Mouse (Mus musculus) liver, postnatal 0 days (tissue): ENCODE results near the gene Timm44. TPM values are rescaled to one million over a fixed set of nuclear protein-coding genes. Genes with fewer than 3 reads are reported as not detected.

ENCODE experiments used
- ATAC-seq: fragments of 200-750 bp; cut with Nextera tagmentation; 2 replicates; pipeline ENCODE4 v1.8.0; 2017; ENCODE audit warnings: mild to moderate bottlenecking, moderate library complexity
- DNase-seq: peaks from one replicate; pipeline ENCODE4 v3.0.0-alpha.2; 2016
- H3K27ac ChIP-seq: fragments of 300-500 bp; sonication (generic); 2 replicates; pipeline ENCODE4 v1.5.1; 2014; ENCODE audit warnings: antibody characterized with exemption, moderate library complexity, mild to moderate bottlenecking, low read depth
- H3K27me3 ChIP-seq: fragments of 300-500 bp; sonication (generic); 2 replicates; pipeline ENCODE4 v1.6.1; 2014; ENCODE audit warnings: low read length, control low read depth, mixed read lengths; ENCODE audit not compliant: insufficient read depth
- H3K36me3 ChIP-seq: fragments of 300-500 bp; sonication (generic); replicated peaks from 2 replicates; pipeline ENCODE4 v1.6.1; 2014; ENCODE audit warnings: mild to moderate bottlenecking, control low read depth, low read length, moderate library complexity, mixed read lengths; ENCODE audit not compliant: insufficient read depth
- H3K4me1 ChIP-seq: fragments of 300-500 bp; sonication (generic); 2 replicates; pipeline ENCODE4 v1.6.1; 2014; ENCODE audit warnings: antibody characterized with exemption, mild to moderate bottlenecking, control low read depth; ENCODE audit not compliant: insufficient read depth
- H3K4me2 ChIP-seq: fragments of 300-500 bp; sonication (generic); 2 replicates; pipeline ENCODE4 v1.6.1; 2014; ENCODE audit warnings: low read depth, mild to moderate bottlenecking, low read length, moderate library complexity, mixed read lengths
- H3K4me3 ChIP-seq: fragments of 300-500 bp; sonication (generic); 2 replicates; pipeline ENCODE4 v1.5.1; 2014; ENCODE audit warnings: low read depth, low read length
- H3K9ac ChIP-seq: fragments of 300-500 bp; sonication (generic); replicated peaks from 2 replicates; pipeline ENCODE4 v1.6.1; 2014; ENCODE audit warnings: mild to moderate bottlenecking, moderate library complexity
- H3K9me3 ChIP-seq: fragments of 300-500 bp; sonication (generic); 2 replicates; pipeline ENCODE4 v1.6.1; 2016; ENCODE audit warnings: mild to moderate bottlenecking, control low read depth, low read length, mixed read lengths
- CTCF ChIP-seq: sonication (generic); IDR thresholded peaks from 2 replicates; pipeline ENCODE4 v1.5.1; 2016; ENCODE audit warnings: antibody characterized with exemption, low read depth
- EP300 ChIP-seq: IDR thresholded peaks from 2 replicates; pipeline ENCODE4 v1.6.1; 2016; ENCODE audit warnings: antibody characterized with exemption, low read depth, mild to moderate bottlenecking
- WGBS: fragments of 180-500 bp; shearing (Covaris S2); extraction: QIAGEN DNeasy Blood & Tissue Kit; methylation state at CpG from one replicate; pipeline ENCODE4 v1.1.7; 2014; ENCODE audit not compliant: insufficient replicate concordance; 5-methylcytosine and 5-hydroxymethylcytosine counted together
- polyA plus RNA-seq: library from polyadenylated mRNA; unstranded; fragments of >200 nt; fragmentation: Nextera tagmentation; extraction: Ambion mirVana; gene quantifications from 2 replicates; pipeline ENCODE4 v1.2.1, GENCODE M21; 2015

The Timm44 gene
- polyA plus RNA-seq, 1 experiment from 2014 or later = 28.1 TPM

- peak overlapping the region; percentile 93 for H3K4me3 ChIP-seq
- H3K27ac ChIP-seq = peak overlapping the region; percentile 74; the same call in 1 of the 2 replicates
- DNase-seq (no peak), ATAC-seq (no peak)
- H3K27me3 ChIP-seq = no peaks in the 10 kb centered on the region
- peaks cover 7% of the 10 kb centered on the region for H3K36me3 ChIP-seq
- no peaks in the 10 kb centered on the region for H3K9me3 ChIP-seq
- peaks cover 13% of the 10 kb centered on the region for H3K4me1 ChIP-seq
- no peak for TF ChIP-seq CTCF
- no peak for TF ChIP-seq EP300
- peak overlapping the region; percentile 93 for H3K9ac ChIP-seq
- peak overlapping the region; percentile 85 for H3K4me2 ChIP-seq
- WGBS = 40% methylated on average over 8 of the region's 8 CpGs
These were observed 23.5 kb downstream of the Timm44 start for GRCm38 (mm10) chr8:4252116-4252760.

GRCm38 (mm10) chr8:4250306-4250970 lies 25.3 kb downstream of the Timm44 start:
- WGBS = 45% methylated on average over 26 of the region's 26 CpGs
- H3K4me3 ChIP-seq = no peak overlapping the region
- no peaks in the 10 kb centered on the region for H3K27me3 ChIP-seq
- peak; percentile 91 for DNase-seq
- H3K27ac ChIP-seq = no peak overlapping the region
- TF ChIP-seq CTCF (peak; percentile 93), EP300 (no peak)
- no peak overlapping the region for H3K4me2 ChIP-seq
- no peaks in the 10 kb centered on the region for H3K9me3 ChIP-seq
- no peak overlapping the region for H3K9ac ChIP-seq
- H3K4me1 ChIP-seq = peaks cover 13% of the 10 kb centered on the region
- peak; percentile 28 for ATAC-seq
- peaks cover 18% of the 10 kb centered on the region for H3K36me3 ChIP-seq

GRCm38 (mm10) chr8:4249213-4249612 lies 26.5 kb downstream of the Timm44 start:
- DNase-seq (no peak), ATAC-seq (no peak)
- Histone ChIP-seq H3K27me3 (no peaks in the 10 kb centered on the region), H3K9me3 (no peaks in the 10 kb centered on the region), H3K4me2 (no peak overlapping the region), H3K4me1 (peaks cover 13% of the 10 kb centered on the region), H3K9ac (no peak overlapping the region), H3K36me3 (peaks cover 30% of the 10 kb centered on the region), H3K27ac (no peak overlapping the region), H3K4me3 (no peak overlapping the region)
- TF ChIP-seq EP300 = no peak
- TF ChIP-seq CTCF = no peak
- 44% methylated on average over 29 of the region's 29 CpGs for WGBS

- ATAC-seq (no peak), DNase-seq (no peak)
- Histone ChIP-seq H3K4me1 (peaks cover 6% of the 10 kb centered on the region; the same call in 1 of the 2 replicates), H3K4me3 (no peak within 1 kb of the TSS), H3K36me3 (peaks cover 42% of the 10 kb centered on the region), H3K9ac (no peak within 1 kb of the TSS), H3K9me3 (no peaks in the 10 kb centered on the region), H3K27me3 (no peaks in the 10 kb centered on the region), H3K4me2 (no peak within 1 kb of the TSS), H3K27ac (no peak within 1 kb of the TSS)
- WGBS = 88% methylated on average over 15 of the region's 15 CpGs
- TF ChIP-seq CTCF = no peak
- no peak for TF ChIP-seq EP300
These were observed 27.7 kb downstream of the Timm44 start, which contains the start of gene Tgfbr3l for GRCm38 (mm10) chr8:4247951-4248540. TSS of gene Tgfbr3l (plus strand) at chr8:4248214.

GRCm38 (mm10) chr8:4247241-4247640 lies 28.5 kb downstream of the Timm44 start:
- H3K4me2 ChIP-seq = no peak overlapping the region
- DNase-seq (no peak), ATAC-seq (no peak)
- H3K4me3 ChIP-seq = no peak overlapping the region
- TF ChIP-seq CTCF = no peak
- no peak for TF ChIP-seq EP300
- H3K27ac ChIP-seq = no peak overlapping the region
- 78% methylated on average over 8 of the region's 8 CpGs for WGBS
- H3K36me3 ChIP-seq = peaks cover 47% of the 10 kb centered on the region
- no peak overlapping the region for H3K9ac ChIP-seq
- no peaks in the 10 kb centered on the region for H3K9me3 ChIP-seq
- H3K4me1 ChIP-seq = peaks cover under 1% of the 10 kb centered on the region; the same call in 1 of the 2 replicates
- no peaks in the 10 kb centered on the region for H3K27me3 ChIP-seq

- ATAC-seq = no peak
These were observed 30.0 kb downstream of the Timm44 start for GRCm38 (mm10) chr8:4245737-4246136.

More at GRCm38 (mm10) chr8:4245737-4246136, 30.0 kb downstream of the Timm44 start:
- Histone ChIP-seq H3K4me1 (peaks cover under 1% of the 10 kb centered on the region; the same call in 1 of the 2 replicates), H3K27me3 (no peaks in the 10 kb centered on the region), H3K9ac (no peak overlapping the region), H3K4me3 (no peak overlapping the region), H3K27ac (no peak overlapping the region), H3K36me3 (peaks cover 50% of the 10 kb centered on the region), H3K9me3 (no peaks in the 10 kb centered on the region), H3K4me2 (no peak overlapping the region)
- no peak for DNase-seq
- TF ChIP-seq CTCF (no peak), EP300 (no peak)
- WGBS = 80% methylated on average over 13 of the region's 13 CpGs
